Comparison of ENCODE assay signal across 8 mouse cellular contexts in the genomic region with DNA sequence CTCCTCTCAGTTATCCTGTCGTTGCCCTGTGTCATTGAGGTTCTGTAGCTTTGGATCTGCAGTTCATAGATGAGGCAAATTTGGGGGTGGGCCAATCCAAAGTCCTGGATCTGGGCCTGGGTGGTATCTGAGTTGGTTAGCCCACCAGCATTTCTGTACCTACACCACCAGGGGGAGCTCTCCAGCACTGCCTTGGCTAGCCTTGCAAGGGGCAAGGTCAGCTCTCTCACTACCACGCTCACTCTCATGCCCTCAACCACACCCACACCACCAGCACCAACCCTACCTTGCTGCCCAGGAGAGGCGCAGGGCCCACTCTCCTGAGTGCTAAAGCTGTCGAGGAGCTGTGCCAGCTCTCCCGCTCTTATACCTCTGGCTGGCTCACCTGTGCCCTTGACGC. TPM values are rescaled to one million over a fixed set of nuclear protein-coding genes. Genes with fewer than 3 reads are reported as not detected.
DNase-seq lines count a peak whose midpoint lies in the region; ATAC-seq and TF ChIP-seq lines count a peak whose summit lies in the region.

No protein-coding gene starts in this region.

- ATAC-seq in embryonic facial prominence, embryonic 13.5 days (ENCODE audit: insufficient number of reproducible peaks, insufficient read depth, low FRiP score, low TSS enrichment, low read depth), result 0 out of 2 replicates have a peak, but pooled peaks have one; percentile 64
- 0 out of 2 replicates have a peak, but pooled peaks have one; percentile 42 for ATAC-seq in stomach, postnatal 0 days (ENCODE audit: low FRiP score, low TSS enrichment)
- no peak for ATAC-seq in monocyte, adult 5-6 weeks (replicated peaks; ENCODE audit: insufficient number of reproducible peaks, low FRiP score, low TSS enrichment, poor library complexity, severe bottlenecking)

- H3K27me3 ChIP-seq in embryonic facial prominence, embryonic 13.5 days, result peaks cover 26% of the 10 kb centered on the region
- no peaks in the 10 kb centered on the region for H3K27me3 ChIP-seq in stomach, postnatal 0 days (ENCODE audit: control insufficient read depth, insufficient read depth, low read length)

- peaks cover 12% of the 10 kb centered on the region for H3K4me1 ChIP-seq in embryonic facial prominence, embryonic 13.5 days
- 0 out of 2 replicates have a peak, but pooled peaks cover 2% of the 10 kb centered on the region for H3K4me1 ChIP-seq in stomach, postnatal 0 days (replicated peaks; ENCODE audit: control insufficient read depth, insufficient read depth)

- H3K36me3 ChIP-seq in embryonic facial prominence, embryonic 13.5 days, result no peaks in the 10 kb centered on the region
- H3K36me3 ChIP-seq in stomach, postnatal 0 days (ENCODE audit: control insufficient read depth, insufficient read depth, low read length), result no peaks in the 10 kb centered on the region

- H3K9ac ChIP-seq in embryonic facial prominence, embryonic 13.5 days, result no peak overlapping the region
- no peak overlapping the region for H3K9ac ChIP-seq in stomach, postnatal 0 days (ENCODE audit: low read length)

- TF ChIP-seq CTCF in gastrocnemius, adult 2 months (IDR thresholded peaks at IDR 0.05), result peak; percentile 40
- peak; percentile 69 for TF ChIP-seq CTCF in stomach, postnatal 0 days (IDR thresholded peaks at IDR 0.05; ENCODE audit: low read depth)

- 62% methylated on average over 6 of the region's 6 CpGs for WGBS in embryonic facial prominence, embryonic 13.5 days
- WGBS in stomach, postnatal 0 days, result 51% methylated on average over 6 of the region's 6 CpGs

- no peak overlapping the region for H3K27ac ChIP-seq in gastrocnemius, adult 2 months
- H3K27ac ChIP-seq in embryonic facial prominence, embryonic 13.5 days, result no peak overlapping the region
- no peak overlapping the region for H3K27ac ChIP-seq in stomach, postnatal 0 days (replicated peaks)

- intact Hi-C loops in gastrocnemius, adult 2 months (cut with DNase I), result no loop called here

- DNase-seq in gastrocnemius, adult 2 months, result no peak
- no peak for DNase-seq in gastrocnemius, postnatal 25 days
- peak; percentile 4 for DNase-seq in spleen, adult 12 weeks (ENCODE audit: low spot score)
- no peak for DNase-seq in spleen, adult 18-20 months
- DNase-seq in stomach, postnatal 0 days (ENCODE audit: low spot score), result peak; percentile 19
- no peak for DNase-seq in kidney, postnatal 10 days

- no peaks in the 10 kb centered on the region for H3K9me3 ChIP-seq in embryonic facial prominence, embryonic 13.5 days
- H3K9me3 ChIP-seq in stomach, postnatal 0 days (ENCODE audit: control insufficient read depth, low read length), result no peaks in the 10 kb centered on the region

- H3K4me2 ChIP-seq in embryonic facial prominence, embryonic 13.5 days, result no peak overlapping the region
- no peak overlapping the region for H3K4me2 ChIP-seq in stomach, postnatal 0 days (replicated peaks; ENCODE audit: low read depth)

- no peak for TF ChIP-seq EP300 in stomach, postnatal 0 days (optimal IDR thresholded peaks at IDR 0.05)

- H3K4me3 ChIP-seq in gastrocnemius, adult 2 months, result no peak overlapping the region
- H3K4me3 ChIP-seq in embryonic facial prominence, embryonic 13.5 days, result no peak overlapping the region
- no peak overlapping the region for H3K4me3 ChIP-seq in stomach, postnatal 0 days (ENCODE audit: low read depth, low read length)

RNA-seq across cellular contexts. Expression of gene Nhlh2, which starts 18.0 kb away (rescaled TPM):
- total RNA-seq in gastrocnemius, adult 2 months (2021), result not detected
- not detected for total RNA-seq in gastrocnemius, postnatal 25 days (2021)
- polyA plus RNA-seq in embryonic facial prominence, embryonic 13.5 days (2015; fragmentation: Nextera tagmentation; extraction: Ambion mirVana), result 2.5 and 4.2 TPM in 2 replicates
- polyA plus RNA-seq in stomach, postnatal 0 days (2015; fragmentation: Nextera tagmentation; extraction: Ambion mirVana), result not detected in 2 replicates
- not detected in 3 replicates for total RNA-seq in monocyte, adult 5-6 weeks (2017)

RNA-seq across cellular contexts. Expression of gene Casq2, which starts 58.3 kb away (rescaled TPM):
- total RNA-seq in gastrocnemius, adult 2 months (2021), result 100 to 1,000 TPM in 1 of 2 experiments, 10 to 100 TPM in 1; 21.9 to 106 TPM
- 10 to 100 TPM; 76.4 to 76.8 TPM for total RNA-seq in gastrocnemius, postnatal 25 days (2021)
- 3.9 and 5.2 TPM in 2 replicates for polyA plus RNA-seq in embryonic facial prominence, embryonic 13.5 days (2015; fragmentation: Nextera tagmentation; extraction: Ambion mirVana)
- polyA plus RNA-seq in stomach, postnatal 0 days (2015; fragmentation: Nextera tagmentation; extraction: Ambion mirVana), result 2.5 and 2.6 TPM in 2 replicates
- total RNA-seq in monocyte, adult 5-6 weeks (2017), result not detected in 3 replicates

Comparison
In these comparisons a context has a peak if more than half of its experiments do, and no peak if none do; other contexts are left out.
1. DNase-seq: peak in spleen, adult 12 weeks (single experiment) and stomach, postnatal 0 days (single experiment); none in gastrocnemius, adult 2 months (single experiment), gastrocnemius, postnatal 25 days (single experiment), spleen, adult 18-20 months (0 of 2) and kidney, postnatal 10 days (single experiment).
2. RNA of gene Casq2, which starts 58.3 kb away (total RNA-seq): 21.9 to 106 TPM in gastrocnemius, adult 2 months and 76.4 to 76.8 TPM in gastrocnemius, postnatal 25 days; not detected in monocyte, adult 5-6 weeks; every median in the first group is over 10 times any median in the second.